Mouse (Mus musculus): ENCODE data around the gene Wdr89. TPM values are rescaled to one million over a fixed set of nuclear protein-coding genes. Genes with fewer than 3 reads are reported as not detected.

Gene Wdr89
- polyA plus RNA-seq, 1 experiment from 2014 or later: 12.8 TPM

DNA sequence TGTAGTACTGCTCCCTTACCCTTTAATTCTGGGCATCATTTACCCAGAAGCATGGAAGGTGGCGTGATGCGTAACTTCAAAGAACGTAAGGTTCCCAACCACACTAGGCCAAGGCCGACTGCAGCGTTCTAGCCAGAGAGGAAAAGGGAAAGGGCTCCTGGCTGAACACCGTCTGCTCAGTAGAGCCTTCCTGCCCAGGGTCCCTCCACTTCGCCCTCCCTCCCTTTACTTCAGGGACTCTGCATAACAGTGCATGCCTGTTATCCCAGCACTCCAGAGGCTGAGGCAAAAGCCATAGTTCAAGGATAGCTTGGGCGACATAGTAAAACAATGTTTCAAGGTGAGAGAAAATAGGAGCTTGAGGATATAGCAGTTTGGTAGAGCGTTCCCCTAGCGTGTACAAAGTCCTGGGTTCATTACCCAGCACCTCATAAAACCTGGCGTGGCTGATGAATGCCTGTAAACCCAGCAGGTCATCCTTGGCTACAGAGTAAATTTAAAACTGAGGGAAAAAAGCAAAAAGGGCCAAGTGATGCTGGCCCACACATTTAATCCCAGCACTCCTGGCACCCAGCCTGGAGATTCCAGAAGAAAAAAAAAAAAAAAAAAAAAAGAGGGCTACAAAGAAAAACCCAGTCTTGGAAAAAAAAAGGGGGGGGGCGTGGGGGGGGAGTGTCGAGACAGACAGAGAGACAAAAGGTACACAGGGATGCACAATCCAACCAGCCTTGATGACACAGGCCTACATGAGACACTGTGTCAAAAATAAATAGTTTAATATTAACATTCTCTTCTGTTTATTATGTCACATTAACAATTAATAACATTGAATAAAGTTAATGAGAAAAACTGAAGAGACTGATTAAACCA is 5.5 kb downstream of the Wdr89 start:
- Histone ChIP-seq H3K36me3 (peaks cover 3% of the 10 kb centered on the region; the same call in 1 of the 2 replicates), H3K27me3 (ENCODE audit: low read depth, poor library complexity, severe bottlenecking) (peaks cover 4% of the 10 kb centered on the region; the same call in 1 of the 2 replicates), H3K4me1 (peaks cover 28% of the 10 kb centered on the region), H3K4me3 (no peak overlapping the region), H3K9me3 (replicated peaks) (no peaks in the 10 kb centered on the region), H3K27ac (replicated peaks) (no peak overlapping the region; the same call in 1 of the 2 replicates)
- 28% methylated on average over 13 of the region's 13 CpGs for WGBS
- no peak for DNase-seq (ENCODE audit: low spot score)

DNA sequence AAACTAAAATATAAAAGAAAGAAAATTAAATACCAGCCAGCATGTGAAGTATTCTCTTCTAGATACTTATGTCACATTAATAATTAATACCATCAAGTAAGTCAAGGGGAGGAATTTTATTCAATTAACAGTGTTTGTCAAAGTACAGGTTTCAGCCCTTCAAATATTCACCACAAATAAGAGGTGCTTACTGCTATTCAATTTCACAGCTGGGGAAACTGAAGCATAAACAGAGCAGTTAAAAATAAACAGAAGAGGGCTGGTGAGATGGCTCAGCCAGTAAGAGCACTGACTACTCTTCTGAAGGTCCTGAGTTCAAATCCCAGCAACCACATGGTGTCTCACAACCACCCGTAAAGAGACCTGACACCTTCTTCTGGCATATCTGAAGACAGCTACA is 7.0 kb downstream of the Wdr89 start:
- DNase-seq (ENCODE audit: low spot score): no peak
- 87% methylated on average over 1 of the region's 1 CpGs for WGBS
- Histone ChIP-seq H3K4me1 (peaks cover 15% of the 10 kb centered on the region), H3K9me3 (replicated peaks) (no peaks in the 10 kb centered on the region), H3K4me3 (no peak overlapping the region), H3K27ac (replicated peaks) (no peak overlapping the region), H3K27me3 (ENCODE audit: low read depth, poor library complexity, severe bottlenecking) (peaks cover 4% of the 10 kb centered on the region; the same call in 1 of the 2 replicates), H3K36me3 (peaks cover 3% of the 10 kb centered on the region; the same call in 1 of the 2 replicates)

DNA sequence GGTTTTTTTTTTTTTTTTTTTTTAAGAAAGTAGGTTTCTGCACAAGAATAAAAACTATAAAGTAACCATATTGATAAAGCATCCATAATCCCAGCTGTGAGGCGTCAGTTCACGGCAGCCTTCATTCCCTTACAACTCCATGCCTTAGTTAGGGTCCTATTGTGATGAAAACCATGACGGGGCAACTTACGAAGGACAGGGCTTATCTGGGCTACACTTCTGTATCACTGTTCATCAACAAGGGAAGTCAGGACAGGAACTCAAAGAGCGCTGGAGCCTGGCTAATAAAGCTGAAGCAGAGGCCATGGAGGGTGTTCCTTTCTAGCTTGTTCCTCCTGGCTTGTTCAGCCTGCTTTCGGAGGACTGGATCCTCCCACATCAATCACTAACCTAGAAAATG is 10.9 kb downstream of the Wdr89 start:
- H3K9me3 ChIP-seq (replicated peaks): no peaks in the 10 kb centered on the region
- no peak overlapping the region for H3K27ac ChIP-seq (replicated peaks)
- H3K36me3 ChIP-seq: peaks cover 3% of the 10 kb centered on the region; the same call in 1 of the 2 replicates
- no peak for DNase-seq (ENCODE audit: low spot score)
- peaks cover 4% of the 10 kb centered on the region; the same call in 1 of the 2 replicates for H3K27me3 ChIP-seq (ENCODE audit: low read depth, poor library complexity, severe bottlenecking)
- peaks cover under 1% of the 10 kb centered on the region for H3K4me1 ChIP-seq
- 74% methylated on average over 6 of the region's 6 CpGs for WGBS
- no peak overlapping the region for H3K4me3 ChIP-seq

DNA sequence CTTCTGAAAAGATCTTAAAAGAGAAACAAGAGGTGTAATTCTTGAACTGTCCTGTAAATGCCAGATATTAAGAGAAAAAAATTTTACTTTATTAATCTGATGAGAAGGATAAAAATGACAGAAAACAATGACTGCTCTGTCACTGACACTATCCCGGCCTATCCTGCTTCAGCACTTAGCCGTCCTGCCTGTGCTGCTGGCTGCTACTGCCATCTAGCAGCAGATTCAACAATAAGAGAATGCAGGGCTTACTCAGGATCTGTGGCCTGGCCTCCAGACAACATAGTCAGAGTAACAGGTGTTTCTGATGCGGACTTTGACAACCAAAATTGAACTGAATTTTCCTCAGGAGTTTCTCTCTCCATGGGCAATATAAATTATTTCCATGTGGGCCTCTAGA is 12.8 kb downstream of the Wdr89 start:
- DNase-seq (ENCODE audit: low spot score): no peak
- Histone ChIP-seq H3K27ac (replicated peaks) (no peak overlapping the region), H3K9me3 (replicated peaks) (no peaks in the 10 kb centered on the region), H3K4me3 (no peak overlapping the region), H3K36me3 (no peaks in the 10 kb centered on the region), H3K27me3 (ENCODE audit: low read depth, poor library complexity, severe bottlenecking) (no peaks in the 10 kb centered on the region), H3K4me1 (no peaks in the 10 kb centered on the region)
- 56% methylated on average over 3 of the region's 3 CpGs for WGBS

DNA sequence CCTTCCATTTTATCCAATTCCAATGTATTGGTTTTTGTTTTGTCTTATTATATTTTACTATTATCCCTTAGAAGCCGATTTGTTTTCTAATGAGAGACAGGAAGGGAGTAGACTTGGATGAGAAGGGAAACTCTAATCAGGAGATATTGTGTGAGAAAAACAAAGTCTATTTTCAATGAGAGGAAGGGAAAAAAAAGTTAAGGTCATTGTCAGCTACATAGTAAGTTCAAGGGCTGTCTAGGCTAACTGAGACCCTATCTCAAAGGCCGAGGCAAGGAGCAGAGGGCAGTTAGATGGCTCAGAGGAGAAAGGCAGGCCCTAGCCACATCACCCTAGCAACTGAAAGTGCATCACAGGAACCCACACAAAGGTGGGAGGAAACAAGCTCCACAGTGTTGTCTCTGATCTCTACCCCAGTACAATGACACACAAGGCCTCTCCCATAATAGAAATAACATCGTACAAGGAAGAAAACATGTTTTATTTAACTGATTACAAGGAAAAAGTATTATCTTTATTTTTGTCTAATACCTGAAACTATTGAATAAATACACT is 15.0 kb downstream of the Wdr89 start:
- 78% methylated on average over 3 of the region's 3 CpGs for WGBS
- Histone ChIP-seq H3K36me3 (peaks cover 8% of the 10 kb centered on the region), H3K4me1 (peaks cover 5% of the 10 kb centered on the region), H3K27ac (replicated peaks) (no peak overlapping the region), H3K4me3 (no peak overlapping the region), H3K9me3 (replicated peaks) (no peaks in the 10 kb centered on the region), H3K27me3 (ENCODE audit: low read depth, poor library complexity, severe bottlenecking) (no peaks in the 10 kb centered on the region)
- no peak for DNase-seq (ENCODE audit: low spot score)

DNA sequence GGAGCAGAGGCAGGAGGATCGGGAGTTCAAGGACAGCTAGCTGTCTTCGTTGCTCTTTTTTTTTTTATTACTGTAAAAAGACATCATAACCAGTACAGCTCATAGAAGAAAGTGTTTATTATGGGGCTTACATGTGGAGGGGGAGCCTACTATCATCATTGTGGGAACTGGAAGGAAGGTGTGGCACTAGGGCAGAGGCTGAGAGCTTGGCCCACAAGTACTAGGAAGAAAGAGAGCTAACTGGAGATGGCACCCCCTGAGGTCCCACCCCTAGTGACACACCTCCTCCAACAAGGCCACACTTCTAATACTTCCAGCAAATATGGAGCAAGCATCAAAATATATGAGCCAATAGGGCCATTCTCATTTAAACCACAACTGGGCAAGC is 19.6 kb downstream of the Wdr89 start:
- Histone ChIP-seq H3K4me1 (peaks cover 16% of the 10 kb centered on the region), H3K36me3 (peaks cover 8% of the 10 kb centered on the region), H3K9me3 (replicated peaks) (no peaks in the 10 kb centered on the region), H3K27me3 (ENCODE audit: low read depth, poor library complexity, severe bottlenecking) (no peaks in the 10 kb centered on the region), H3K27ac (replicated peaks) (no peak overlapping the region), H3K4me3 (no peak overlapping the region)
- 79% methylated on average over 2 of the region's 2 CpGs for WGBS
- no peak for DNase-seq (ENCODE audit: low spot score)

DNA sequence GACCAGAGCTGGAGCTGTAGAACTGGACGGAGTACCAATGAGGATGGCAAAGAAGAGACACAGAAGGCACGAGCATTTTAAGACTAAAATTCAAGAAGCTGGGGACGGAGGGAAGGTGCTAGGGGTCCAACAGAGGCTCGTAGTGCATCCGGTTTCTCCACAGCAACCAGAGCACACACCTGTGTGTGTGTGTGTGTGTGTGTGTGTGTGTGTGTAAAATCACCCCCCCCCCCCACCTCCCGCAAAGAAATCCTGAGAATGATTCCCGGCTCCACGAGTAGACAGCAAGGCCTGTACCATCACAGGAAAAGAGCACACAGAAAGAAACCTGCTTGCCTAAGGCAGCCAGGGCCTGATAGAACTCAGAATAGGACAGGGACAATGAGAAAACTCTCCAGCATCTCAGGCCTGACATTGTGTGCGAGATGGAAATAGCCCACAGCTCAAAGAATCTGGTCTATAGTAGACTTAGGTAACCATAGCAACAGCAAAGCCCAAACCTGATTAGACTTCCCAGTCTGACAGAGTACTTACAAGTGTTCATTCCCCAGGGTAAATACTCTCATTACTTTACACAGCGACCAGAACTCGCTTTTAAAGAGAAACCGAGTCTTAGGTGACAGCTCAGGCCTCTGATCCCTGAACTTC is 20.2 kb downstream of the Wdr89 start:
- Histone ChIP-seq H3K4me3 (no peak overlapping the region), H3K4me1 (peaks cover 16% of the 10 kb centered on the region), H3K36me3 (peaks cover 8% of the 10 kb centered on the region), H3K27ac (replicated peaks) (peak overlapping the region; percentile 61; the same call in 1 of the 2 replicates), H3K27me3 (ENCODE audit: low read depth, poor library complexity, severe bottlenecking) (no peaks in the 10 kb centered on the region), H3K9me3 (replicated peaks) (no peaks in the 10 kb centered on the region)
- peak; percentile 36 for DNase-seq (ENCODE audit: low spot score)
- 54% methylated on average over 12 of the region's 12 CpGs for WGBS

DNA sequence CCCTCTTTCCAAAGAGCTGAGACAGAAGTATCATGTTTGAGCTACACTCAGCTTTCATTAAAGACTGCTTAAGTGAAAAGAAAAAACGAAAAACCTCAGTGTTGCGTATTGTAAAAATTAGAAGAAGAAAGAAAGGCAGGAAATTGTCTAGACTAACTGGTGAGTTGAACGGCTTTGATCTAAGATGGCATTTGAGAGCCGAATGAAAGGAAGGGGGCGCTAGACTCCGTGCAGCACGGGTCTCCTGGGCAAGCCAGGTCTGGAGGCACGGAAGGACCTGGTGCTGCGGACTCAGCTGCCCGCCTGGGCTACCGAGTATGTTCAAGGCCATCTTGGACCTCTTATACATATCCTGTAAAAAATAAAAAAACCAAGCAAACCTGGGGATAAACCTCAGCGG is 21.1 kb downstream of the Wdr89 start:
- H3K27ac ChIP-seq (replicated peaks): peak overlapping the region; percentile 61; the same call in 1 of the 2 replicates

DNA sequence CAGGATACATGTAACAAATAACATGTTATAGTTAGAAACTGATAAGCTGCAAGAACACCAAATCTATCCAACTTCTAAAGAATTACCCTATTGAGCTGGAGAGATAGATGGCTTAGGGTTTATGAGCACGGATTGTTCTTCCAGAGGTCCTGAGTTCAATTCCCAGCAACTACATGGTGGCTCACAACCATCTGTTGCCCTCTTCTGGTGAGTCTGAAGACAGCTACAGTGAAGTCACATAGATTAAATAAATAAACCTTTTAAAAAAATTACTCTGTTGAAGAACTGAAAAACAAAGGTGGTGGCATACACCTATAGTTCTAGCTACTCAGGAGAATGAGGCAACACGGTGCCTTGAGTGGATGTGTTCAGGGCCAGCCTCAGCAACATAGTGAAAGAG is 21.7 kb downstream of the Wdr89 start:
- DNase-seq (ENCODE audit: low spot score): no peak
- WGBS: 82% methylated on average over 2 of the region's 2 CpGs
- Histone ChIP-seq H3K4me3 (no peak overlapping the region), H3K9me3 (replicated peaks) (no peaks in the 10 kb centered on the region), H3K27ac (replicated peaks) (no peak overlapping the region), H3K27me3 (ENCODE audit: low read depth, poor library complexity, severe bottlenecking) (no peaks in the 10 kb centered on the region), H3K36me3 (peaks cover 8% of the 10 kb centered on the region), H3K4me1 (peaks cover 16% of the 10 kb centered on the region)

More for the DNA sequence above, 21.1 kb downstream of the Wdr89 start:
- no peak for DNase-seq (ENCODE audit: low spot score)
- H3K36me3 ChIP-seq: peaks cover 8% of the 10 kb centered on the region
- H3K27me3 ChIP-seq (ENCODE audit: low read depth, poor library complexity, severe bottlenecking): no peaks in the 10 kb centered on the region
- 56% methylated on average over 12 of the region's 12 CpGs for WGBS
- no peaks in the 10 kb centered on the region for H3K9me3 ChIP-seq (replicated peaks)
- peaks cover 16% of the 10 kb centered on the region for H3K4me1 ChIP-seq
- no peak overlapping the region for H3K4me3 ChIP-seq

DNA sequence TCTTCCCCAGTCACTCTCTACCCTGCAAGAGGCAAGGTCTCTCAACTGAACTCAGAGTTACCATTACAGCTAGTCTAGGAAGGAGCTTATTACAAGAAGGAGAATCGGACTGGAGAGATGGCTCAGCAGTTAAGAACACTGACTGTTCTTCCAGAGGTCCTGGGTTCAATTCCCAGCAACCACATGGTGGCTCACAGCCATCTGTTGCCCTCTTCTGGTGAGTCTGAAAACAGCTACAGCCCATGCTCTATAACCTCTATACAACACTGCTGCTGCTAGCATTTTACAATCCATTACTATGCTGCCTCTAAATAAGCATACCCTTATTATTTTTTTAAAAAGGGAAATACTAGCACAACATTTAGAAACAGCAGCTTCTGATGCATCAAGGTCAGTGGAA is 23.6 kb downstream of the Wdr89 start:
- Histone ChIP-seq H3K36me3 (peaks cover 7% of the 10 kb centered on the region), H3K27ac (replicated peaks) (no peak overlapping the region), H3K4me1 (peaks cover 16% of the 10 kb centered on the region), H3K4me3 (no peak overlapping the region), H3K27me3 (ENCODE audit: low read depth, poor library complexity, severe bottlenecking) (no peaks in the 10 kb centered on the region), H3K9me3 (replicated peaks) (no peaks in the 10 kb centered on the region)
- no peak for DNase-seq (ENCODE audit: low spot score)
- 87% methylated on average over 1 of the region's 1 CpGs for WGBS

DNA sequence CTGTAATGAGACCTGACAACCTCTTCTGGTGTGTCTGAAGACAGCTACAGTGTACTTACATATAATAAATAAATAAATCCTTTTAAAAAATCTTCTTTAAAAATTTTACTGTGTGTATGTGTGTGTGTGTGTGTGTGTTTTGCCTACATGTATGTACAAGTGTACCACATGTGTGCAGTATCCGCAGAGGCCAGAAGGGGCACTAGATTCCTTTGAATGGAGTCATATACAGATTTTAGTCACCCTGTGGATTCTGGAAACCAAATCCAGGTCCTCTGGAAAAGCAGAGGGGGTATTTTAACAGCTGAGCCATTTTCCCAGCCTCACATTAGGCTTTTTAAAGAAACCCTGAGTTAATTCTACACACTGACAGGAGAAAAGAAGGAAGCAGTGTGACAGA is 27.6 kb downstream of the Wdr89 start:
- no peak for DNase-seq (ENCODE audit: low spot score)
- WGBS: 93% methylated on average over 1 of the region's 1 CpGs
- no peaks in the 10 kb centered on the region for H3K36me3 ChIP-seq

DNA sequence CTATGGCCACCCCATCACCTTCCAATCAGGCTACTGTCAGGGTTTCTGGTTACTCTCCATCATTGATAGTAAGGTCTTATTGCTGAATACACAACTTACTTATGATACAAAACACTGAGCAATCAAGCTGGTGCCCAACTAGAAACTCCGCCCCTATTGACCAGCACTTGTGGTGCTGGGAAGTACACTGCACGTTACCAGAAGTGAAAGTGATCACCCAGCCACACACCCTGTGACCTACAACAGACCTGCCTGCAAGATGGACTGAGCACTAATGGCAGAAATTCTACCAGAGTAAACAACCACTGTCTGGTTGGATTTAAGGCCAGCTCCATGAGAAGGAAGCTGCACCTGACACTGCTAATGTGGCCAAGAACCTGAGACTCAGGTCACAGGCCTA is 31.0 kb downstream of the Wdr89 start:
- 93% methylated on average over 2 of the region's 2 CpGs for WGBS
- Histone ChIP-seq H3K4me3 (no peak overlapping the region), H3K9me3 (replicated peaks) (no peaks in the 10 kb centered on the region), H3K27ac (replicated peaks) (no peak overlapping the region), H3K4me1 (no peaks in the 10 kb centered on the region), H3K27me3 (ENCODE audit: low read depth, poor library complexity, severe bottlenecking) (no peaks in the 10 kb centered on the region), H3K36me3 (no peaks in the 10 kb centered on the region)
- no peak for DNase-seq (ENCODE audit: low spot score)

More for the DNA sequence above, 27.6 kb downstream of the Wdr89 start:
- Histone ChIP-seq H3K4me3 (no peak overlapping the region), H3K9me3 (replicated peaks) (no peaks in the 10 kb centered on the region), H3K27me3 (ENCODE audit: low read depth, poor library complexity, severe bottlenecking) (no peaks in the 10 kb centered on the region), H3K4me1 (no peaks in the 10 kb centered on the region), H3K27ac (replicated peaks) (no peak overlapping the region)

DNA sequence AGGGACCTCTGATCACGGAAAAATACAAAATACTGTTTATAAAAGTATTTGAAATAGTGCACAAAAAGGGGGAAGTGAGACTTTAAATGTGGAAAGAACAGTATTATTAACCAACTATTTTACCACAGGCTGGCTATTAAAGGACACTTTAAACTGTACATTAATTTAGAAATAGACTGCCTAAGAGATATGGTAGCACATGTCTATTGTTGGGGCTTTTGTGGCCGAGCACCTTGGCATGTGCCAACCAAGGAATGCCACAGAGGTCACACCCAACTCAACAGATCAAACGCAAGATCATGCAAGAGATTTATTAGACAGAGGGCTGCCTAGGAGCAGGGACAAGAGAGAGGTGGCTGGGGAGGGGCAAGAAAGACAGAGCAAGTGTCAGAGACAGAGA is 32.2 kb downstream of the Wdr89 start:
- Histone ChIP-seq H3K27me3 (ENCODE audit: low read depth, poor library complexity, severe bottlenecking) (no peaks in the 10 kb centered on the region), H3K4me3 (no peak overlapping the region), H3K36me3 (peaks cover 12% of the 10 kb centered on the region), H3K4me1 (no peaks in the 10 kb centered on the region), H3K9me3 (replicated peaks) (no peaks in the 10 kb centered on the region), H3K27ac (replicated peaks) (no peak overlapping the region)
- WGBS: 91% methylated on average over 3 of the region's 3 CpGs
- DNase-seq (ENCODE audit: low spot score): no peak

All from midbrain, embryonic 10.5 days (tissue).